Mouse (Mus musculus): Measurements from ENCODE around the gene Abcb1b. TPM values are rescaled to one million over a fixed set of nuclear protein-coding genes. Genes with fewer than 3 reads are reported as not detected.

Gene Abcb1b
- polyA plus RNA-seq, 1 experiment from 2014 or later, result 1.0 TPM

GRCm38 (mm10) chr5:8885837-8886236 lies 87.9 kb downstream of the Abcb1b start:
- H3K9ac ChIP-seq (ENCODE audit: low read length), result no peak overlapping the region
- DNase-seq (ENCODE audit: low spot score, missing footprints) (no peak), ATAC-seq (ENCODE audit: low FRiP score) (no peak)
- H3K36me3 ChIP-seq (ENCODE audit: control insufficient read depth, insufficient read depth, low read length), result no peaks in the 10 kb centered on the region
- no peak overlapping the region for H3K27ac ChIP-seq (ENCODE audit: low read depth, low read length)
- WGBS, result 85% methylated on average over 2 of the region's 2 CpGs
- H3K27me3 ChIP-seq (ENCODE audit: control insufficient read depth, insufficient read depth, low read length), result no peaks in the 10 kb centered on the region
- H3K9me3 ChIP-seq (ENCODE audit: control insufficient read depth, low read length), result no peaks in the 10 kb centered on the region
- no peak overlapping the region for H3K4me3 ChIP-seq (ENCODE audit: low read depth, low read length)
- no peaks in the 10 kb centered on the region for H3K4me1 ChIP-seq (ENCODE audit: control insufficient read depth, insufficient read depth, low read length)
- H3K4me2 ChIP-seq, result no peak overlapping the region

GRCm38 (mm10) chr5:8893300-8894103 lies 95.6 kb downstream of the Abcb1b start, which contains the start of gene Abcb4:
Gene Abcb4, plus strand, starts transcription at chr5:8893717.
- H3K4me1 ChIP-seq (ENCODE audit: control insufficient read depth, insufficient read depth, low read length), result no peaks in the 10 kb centered on the region; the same call in 1 of the 2 replicates
- no peak within 1 kb of the TSS for H3K27ac ChIP-seq (ENCODE audit: low read depth, low read length)
- peaks cover 8% of the 10 kb centered on the region for H3K27me3 ChIP-seq (ENCODE audit: control insufficient read depth, insufficient read depth, low read length)
- H3K9me3 ChIP-seq (ENCODE audit: control insufficient read depth, low read length), result no peaks in the 10 kb centered on the region
- DNase-seq (ENCODE audit: low spot score, missing footprints), result peak; percentile 96
- peak; percentile 96 for ATAC-seq (ENCODE audit: low FRiP score)
- peak within 1 kb of the TSS; percentile 75 for H3K9ac ChIP-seq (ENCODE audit: low read length)
- H3K4me3 ChIP-seq (ENCODE audit: low read depth, low read length), result peak within 1 kb of the TSS; percentile 67
- under 1% methylated on average over 63 of the region's 65 CpGs for whole genome bisulfite sequencing
- no peaks in the 10 kb centered on the region for H3K36me3 ChIP-seq (ENCODE audit: control insufficient read depth, insufficient read depth, low read length)
- peak within 1 kb of the TSS; percentile 97 for H3K4me2 ChIP-seq

- H3K4me1 ChIP-seq (ENCODE audit: control insufficient read depth, insufficient read depth, low read length), result no peaks in the 10 kb centered on the region; the same call in 1 of the 2 replicates
- ATAC-seq (ENCODE audit: low FRiP score), result no peak; the same call in 1 of the 2 replicates
- DNase-seq (ENCODE audit: low spot score, missing footprints), result no peak
- 10% methylated on average over 15 of the region's 15 CpGs for WGBS
- peak overlapping the region; percentile 75 for H3K9ac ChIP-seq (ENCODE audit: low read length)
- H3K27ac ChIP-seq (ENCODE audit: low read depth, low read length), result no peak overlapping the region
- H3K4me2 ChIP-seq, result peak overlapping the region; percentile 97
- no peaks in the 10 kb centered on the region for H3K9me3 ChIP-seq (ENCODE audit: control insufficient read depth, low read length)
- peaks cover 8% of the 10 kb centered on the region for H3K27me3 ChIP-seq (ENCODE audit: control insufficient read depth, insufficient read depth, low read length)
- no peaks in the 10 kb centered on the region for H3K36me3 ChIP-seq (ENCODE audit: control insufficient read depth, insufficient read depth, low read length)
- peak overlapping the region; percentile 67 for H3K4me3 ChIP-seq (ENCODE audit: low read depth, low read length)
These were observed 96.1 kb downstream of the Abcb1b start for GRCm38 (mm10) chr5:8894104-8894425.

DNA sequence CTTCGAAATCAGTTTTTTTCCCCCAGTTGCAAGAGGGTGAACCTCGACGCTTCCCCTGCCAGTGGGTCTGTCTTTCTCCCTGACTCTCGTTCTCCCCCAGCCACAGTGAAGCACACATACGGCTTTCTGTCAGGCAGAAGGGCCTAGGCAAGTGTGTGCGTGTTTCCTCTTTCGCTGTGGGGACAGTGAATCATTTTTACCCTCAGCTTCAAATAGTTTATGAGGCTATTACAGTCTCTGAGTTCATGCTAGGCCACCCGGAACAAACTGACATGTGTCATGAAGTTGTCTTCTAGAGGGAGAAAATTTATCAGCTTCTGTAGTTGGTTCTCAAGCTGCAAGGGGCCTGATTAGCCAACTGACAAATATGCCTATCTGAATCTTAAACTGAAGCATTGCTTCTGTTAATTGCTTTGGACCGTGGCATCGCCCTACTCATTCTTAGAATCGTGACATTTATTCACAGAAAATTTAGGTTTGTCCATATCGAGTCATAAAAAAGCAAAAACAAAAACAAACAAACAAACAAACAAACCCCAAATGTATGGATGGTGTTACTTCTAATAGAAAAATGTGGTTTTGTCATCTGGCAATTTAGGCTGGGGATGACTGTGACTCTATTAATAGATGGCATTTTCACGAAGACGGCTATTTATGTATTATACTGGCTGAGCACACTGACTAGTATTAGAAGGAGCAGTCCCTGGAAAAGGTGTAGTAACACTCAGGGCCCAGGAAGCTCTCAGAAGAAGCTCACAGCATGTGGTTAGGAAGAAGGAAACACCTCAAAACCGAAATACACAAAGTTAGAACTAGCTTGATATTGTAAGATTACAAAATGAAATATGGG lies 96.9 kb downstream of the Abcb1b start:
- H3K4me2 ChIP-seq, result no peak overlapping the region
- H3K9ac ChIP-seq (ENCODE audit: low read length), result no peak overlapping the region
- 71% methylated on average over 15 of the region's 15 CpGs for WGBS

DNA sequence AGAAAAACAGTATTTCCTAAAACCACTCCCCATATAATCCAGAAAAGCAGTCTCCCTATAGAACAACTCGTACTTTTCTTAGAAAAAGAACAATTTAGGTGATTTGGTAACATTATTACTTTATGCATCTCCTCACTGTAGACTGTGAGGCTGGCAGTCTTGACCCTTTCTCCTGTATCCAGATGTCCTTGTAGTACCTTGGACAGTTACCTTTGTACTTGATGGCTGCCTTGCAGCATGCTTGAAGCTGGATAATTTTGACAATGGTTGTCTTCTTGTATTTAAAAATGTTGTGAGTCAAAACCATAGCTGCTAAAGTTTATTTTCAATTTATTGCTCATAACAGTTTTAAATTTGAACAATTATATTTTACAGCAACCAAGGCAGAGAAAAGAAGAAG lies 98.3 kb downstream of the Abcb1b start:
- peaks cover 8% of the 10 kb centered on the region for H3K27me3 ChIP-seq (ENCODE audit: control insufficient read depth, insufficient read depth, low read length)
- no peak overlapping the region for H3K9ac ChIP-seq (ENCODE audit: low read length)
- H3K4me3 ChIP-seq (ENCODE audit: low read depth, low read length), result no peak overlapping the region
- 70% methylated on average over 1 of the region's 1 CpGs for WGBS
- no peaks in the 10 kb centered on the region for H3K36me3 ChIP-seq (ENCODE audit: control insufficient read depth, insufficient read depth, low read length)
- H3K4me1 ChIP-seq (ENCODE audit: control insufficient read depth, insufficient read depth, low read length), result no peaks in the 10 kb centered on the region; the same call in 1 of the 2 replicates
- no peak overlapping the region for H3K4me2 ChIP-seq
- ATAC-seq (ENCODE audit: low FRiP score) (no peak), DNase-seq (ENCODE audit: low spot score, missing footprints) (no peak)
- no peaks in the 10 kb centered on the region for H3K9me3 ChIP-seq (ENCODE audit: control insufficient read depth, low read length)
- H3K27ac ChIP-seq (ENCODE audit: low read depth, low read length), result no peak overlapping the region

More for the DNA sequence above, 96.9 kb downstream of the Abcb1b start:
- H3K27me3 ChIP-seq (ENCODE audit: control insufficient read depth, insufficient read depth, low read length), result peaks cover 8% of the 10 kb centered on the region
- H3K27ac ChIP-seq (ENCODE audit: low read depth, low read length), result no peak overlapping the region
- H3K4me1 ChIP-seq (ENCODE audit: control insufficient read depth, insufficient read depth, low read length), result no peaks in the 10 kb centered on the region; the same call in 1 of the 2 replicates
- DNase-seq (ENCODE audit: low spot score, missing footprints) (no peak), ATAC-seq (ENCODE audit: low FRiP score) (no peak)
- no peak overlapping the region for H3K4me3 ChIP-seq (ENCODE audit: low read depth, low read length)
- H3K9me3 ChIP-seq (ENCODE audit: control insufficient read depth, low read length), result no peaks in the 10 kb centered on the region
- H3K36me3 ChIP-seq (ENCODE audit: control insufficient read depth, insufficient read depth, low read length), result no peaks in the 10 kb centered on the region

- H3K4me2 ChIP-seq, result no peak overlapping the region
- H3K9me3 ChIP-seq (ENCODE audit: control insufficient read depth, low read length), result no peaks in the 10 kb centered on the region
- no peak overlapping the region for H3K9ac ChIP-seq (ENCODE audit: low read length)
- 71% methylated on average over 3 of the region's 3 CpGs for WGBS
- no peak overlapping the region for H3K4me3 ChIP-seq (ENCODE audit: low read depth, low read length)
- no peaks in the 10 kb centered on the region for H3K36me3 ChIP-seq (ENCODE audit: control insufficient read depth, insufficient read depth, low read length)
- no peak for DNase-seq (ENCODE audit: low spot score, missing footprints)
- H3K27me3 ChIP-seq (ENCODE audit: control insufficient read depth, insufficient read depth, low read length), result peaks cover 2% of the 10 kb centered on the region; the same call in 1 of the 2 replicates
- no peaks in the 10 kb centered on the region; the same call in 1 of the 2 replicates for H3K4me1 ChIP-seq (ENCODE audit: control insufficient read depth, insufficient read depth, low read length)
- ATAC-seq (ENCODE audit: low FRiP score), result no peak
- H3K27ac ChIP-seq (ENCODE audit: low read depth, low read length), result no peak overlapping the region
These were observed 100.3 kb downstream of the Abcb1b start for GRCm38 (mm10) chr5:8898246-8898645.

DNA sequence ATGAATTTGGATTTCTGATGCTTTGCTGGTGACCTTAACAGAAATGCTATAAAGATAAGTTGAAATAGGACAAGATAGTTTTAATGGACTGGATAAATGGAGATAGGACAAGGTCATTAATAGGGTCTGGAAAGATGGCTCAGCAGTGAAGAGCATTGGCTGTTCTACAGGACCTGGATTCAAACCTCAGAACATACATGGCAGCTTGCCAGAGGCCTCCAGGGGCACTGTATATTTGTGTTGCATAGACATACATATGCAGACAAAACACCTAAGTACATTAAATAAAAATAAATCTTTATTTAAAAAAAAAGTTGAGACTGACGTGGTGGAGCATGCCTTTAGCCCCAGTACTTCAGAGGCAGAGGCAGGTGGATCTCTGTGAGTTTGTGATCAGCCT lies 103.1 kb downstream of the Abcb1b start:
- Histone ChIP-seq H3K4me2 (no peak overlapping the region), H3K4me1 (ENCODE audit: control insufficient read depth, insufficient read depth, low read length) (no peaks in the 10 kb centered on the region), H3K27me3 (ENCODE audit: control insufficient read depth, insufficient read depth, low read length) (no peaks in the 10 kb centered on the region), H3K4me3 (ENCODE audit: low read depth, low read length) (no peak overlapping the region), H3K9ac (ENCODE audit: low read length) (no peak overlapping the region), H3K36me3 (ENCODE audit: control insufficient read depth, insufficient read depth, low read length) (no peaks in the 10 kb centered on the region), H3K27ac (ENCODE audit: low read depth, low read length) (no peak overlapping the region), H3K9me3 (ENCODE audit: control insufficient read depth, low read length) (no peaks in the 10 kb centered on the region)
- WGBS, result 85% methylated on average over 1 of the region's 1 CpGs
- no peak for ATAC-seq (ENCODE audit: low FRiP score)
- DNase-seq (ENCODE audit: low spot score, missing footprints), result no peak

DNA sequence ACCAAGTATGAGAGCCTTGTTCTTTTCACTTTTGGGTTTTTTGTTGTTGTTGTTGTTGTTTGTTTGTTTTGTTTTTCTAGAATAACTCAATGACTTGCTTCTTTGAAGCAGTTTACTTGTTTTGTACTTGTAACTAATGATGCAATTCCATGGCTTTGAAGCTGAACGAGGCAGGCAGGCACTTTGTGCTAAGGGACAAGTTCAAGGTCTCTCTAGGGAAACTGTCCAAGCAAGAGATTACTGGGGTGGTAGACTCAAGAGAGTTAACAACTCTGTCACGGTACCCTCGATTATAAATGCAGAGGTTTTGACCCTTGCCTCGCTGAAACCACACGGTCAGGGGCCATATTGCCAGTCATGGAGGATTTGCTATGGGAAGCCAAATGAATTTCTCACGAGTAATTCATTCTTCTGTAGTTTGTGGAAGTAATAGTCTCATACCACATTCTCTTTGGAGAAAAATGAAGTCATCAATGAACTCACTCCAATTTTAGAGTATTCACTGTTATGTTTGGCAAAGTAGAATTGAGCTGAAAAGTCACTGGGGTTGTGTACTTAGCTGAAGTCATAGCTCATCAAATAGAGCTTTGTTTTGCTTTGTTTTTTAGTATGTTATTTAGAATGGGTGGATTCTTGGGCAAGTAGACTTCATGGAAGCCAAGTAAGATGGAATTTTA lies 104.3 kb downstream of the Abcb1b start:
- 63% methylated on average over 6 of the region's 6 CpGs for WGBS
- Histone ChIP-seq H3K9ac (ENCODE audit: low read length) (no peak overlapping the region), H3K27me3 (ENCODE audit: control insufficient read depth, insufficient read depth, low read length) (no peaks in the 10 kb centered on the region), H3K27ac (ENCODE audit: low read depth, low read length) (no peak overlapping the region), H3K4me3 (ENCODE audit: low read depth, low read length) (no peak overlapping the region), H3K9me3 (ENCODE audit: control insufficient read depth, low read length) (no peaks in the 10 kb centered on the region), H3K4me2 (no peak overlapping the region), H3K36me3 (ENCODE audit: control insufficient read depth, insufficient read depth, low read length) (no peaks in the 10 kb centered on the region), H3K4me1 (ENCODE audit: control insufficient read depth, insufficient read depth, low read length) (no peaks in the 10 kb centered on the region)
- ATAC-seq (ENCODE audit: low FRiP score) (no peak), DNase-seq (ENCODE audit: low spot score, missing footprints) (no peak)

Data from midbrain, embryonic 11.5 days (tissue).